Mouse (Mus musculus): ENCODE measurements around the gene Fam57b.

GRCm38 (mm10) chr7:126785056-126785455 lies 12.4 kb upstream of the Fam57b start:
- no peak for TF ChIP-seq CTCF (IDR thresholded peaks at IDR 0.05; ENCODE audit: insufficient read depth, low read length)
- no peak for TF ChIP-seq POLR2A (IDR thresholded peaks at IDR 0.05; ENCODE audit: borderline replicate concordance, extremely low read depth, low read depth, low read length)
